Mouse (Mus musculus): ENCODE data around the gene Gemin5. TPM values are rescaled to one million over a fixed set of nuclear protein-coding genes. Genes with fewer than 3 reads are reported as not detected.
"Not testable (repeated sequence)": the region's sequence is repeated elsewhere in the genome, so short reads cannot be mapped to it uniquely, and the experiment has no call there.

The Gemin5 gene
- polyA plus RNA-seq, 1 experiment from 2014 or later = 27.6 TPM

DNA sequence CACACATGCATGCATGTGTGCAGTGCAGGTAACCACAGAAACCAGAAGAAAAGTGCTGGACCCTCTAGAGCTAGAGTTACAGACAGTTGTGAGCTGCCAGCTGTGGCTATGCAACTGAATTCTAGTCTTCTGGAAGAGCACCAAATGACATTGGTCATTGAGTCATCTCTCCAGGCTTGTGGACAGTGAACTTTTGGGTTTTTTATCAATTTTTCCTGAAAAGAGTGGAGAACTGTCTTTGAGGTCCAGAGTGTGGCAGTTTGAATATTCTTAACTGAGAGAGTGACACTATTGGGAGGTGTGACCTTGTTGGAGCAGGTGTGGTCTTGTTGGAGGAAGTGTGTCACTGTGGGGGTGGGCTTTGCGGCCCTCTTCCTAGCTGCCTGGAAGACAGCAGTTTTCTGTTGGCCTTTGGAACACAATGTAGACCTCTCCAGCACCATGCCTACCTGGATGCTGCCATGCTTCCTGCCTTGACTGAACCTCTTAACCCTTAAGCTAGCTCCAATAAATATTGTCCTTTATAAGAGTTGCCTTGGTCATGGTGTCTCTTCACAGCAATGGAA, 42.1 kb upstream of the Gemin5 start:
- Histone ChIP-seq H3K9me3 (ENCODE audit: control insufficient read depth, low read length) (no peaks in the 10 kb centered on the region), H3K9ac (ENCODE audit: low read length) (no peak overlapping the region), H3K4me1 (ENCODE audit: control insufficient read depth, insufficient read depth, low read length) (0 out of 2 replicates have a peak, but pooled peaks cover 8% of the 10 kb centered on the region), H3K4me2 (ENCODE audit: low read depth) (no peak overlapping the region), H3K27me3 (ENCODE audit: control insufficient read depth, insufficient read depth, low read length) (no peaks in the 10 kb centered on the region), H3K4me3 (ENCODE audit: low read depth, low read length) (no peak overlapping the region), H3K36me3 (ENCODE audit: control insufficient read depth, insufficient read depth, low read length) (no peaks in the 10 kb centered on the region), H3K27ac (ENCODE audit: low read depth, low read length) (no peak overlapping the region)
- WGBS = 100% methylated on average over 1 of the region's 1 CpGs
- DNase-seq (ENCODE audit: low spot score) = no peak
- no peak for ATAC-seq (ENCODE audit: insufficient read depth, low FRiP score, low TSS enrichment)

DNA sequence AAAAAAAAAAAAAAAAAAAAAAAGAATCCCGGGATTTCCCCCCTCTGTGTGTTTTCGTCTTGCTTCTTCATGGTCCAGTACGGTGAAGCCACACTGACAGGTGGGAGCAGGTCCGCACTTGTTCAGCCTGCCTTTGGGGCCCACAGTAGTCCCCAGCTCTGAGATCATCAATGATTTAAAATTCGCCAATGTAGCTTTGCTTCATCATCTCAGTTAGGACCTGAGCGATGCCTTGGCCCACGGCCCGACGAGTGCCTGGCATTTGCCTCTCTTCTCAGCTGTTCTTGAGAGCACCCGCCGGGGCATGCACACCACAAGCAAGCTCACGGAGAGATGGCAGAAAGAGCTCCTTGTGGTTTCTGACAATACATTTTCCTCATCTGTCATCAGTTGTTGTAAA, 32.7 kb upstream of the Gemin5 start:
- ATAC-seq (ENCODE audit: insufficient read depth, low FRiP score, low TSS enrichment) (no peak), DNase-seq (ENCODE audit: low spot score) (no peak)
- Histone ChIP-seq H3K27me3 (ENCODE audit: control insufficient read depth, insufficient read depth, low read length) (no peaks in the 10 kb centered on the region), H3K9me3 (ENCODE audit: control insufficient read depth, low read length) (no peaks in the 10 kb centered on the region), H3K9ac (ENCODE audit: low read length) (no peak overlapping the region), H3K27ac (ENCODE audit: low read depth, low read length) (no peak overlapping the region), H3K4me1 (ENCODE audit: control insufficient read depth, insufficient read depth, low read length) (no peaks in the 10 kb centered on the region; the same call in 1 of the 2 replicates), H3K4me2 (ENCODE audit: low read depth) (no peak overlapping the region), H3K4me3 (ENCODE audit: low read depth, low read length) (no peak overlapping the region), H3K36me3 (ENCODE audit: control insufficient read depth, insufficient read depth, low read length) (no peaks in the 10 kb centered on the region)
- WGBS = 86% methylated on average over 12 of the region's 12 CpGs

- ATAC-seq (ENCODE audit: insufficient read depth, low FRiP score, low TSS enrichment) (no peak), DNase-seq (ENCODE audit: low spot score) (no peak)
- H3K9ac ChIP-seq (ENCODE audit: low read length) = no peak overlapping the region
- H3K36me3 ChIP-seq (ENCODE audit: control insufficient read depth, insufficient read depth, low read length) = no peaks in the 10 kb centered on the region
- H3K9me3 ChIP-seq (ENCODE audit: control insufficient read depth, low read length) = no peaks in the 10 kb centered on the region
- no peaks in the 10 kb centered on the region; the same call in 1 of the 2 replicates for H3K4me1 ChIP-seq (ENCODE audit: control insufficient read depth, insufficient read depth, low read length)
- H3K4me2 ChIP-seq (ENCODE audit: low read depth) = no peak overlapping the region
- no peak overlapping the region for H3K27ac ChIP-seq (ENCODE audit: low read depth, low read length)
- WGBS = 89% methylated on average over 4 of the region's 4 CpGs
- H3K4me3 ChIP-seq (ENCODE audit: low read depth, low read length) = no peak overlapping the region
- H3K27me3 ChIP-seq (ENCODE audit: control insufficient read depth, insufficient read depth, low read length) = no peaks in the 10 kb centered on the region
Measured at GRCm38 (mm10) chr11:58200226-58200625, 31.9 kb upstream of the Gemin5 start.

DNA sequence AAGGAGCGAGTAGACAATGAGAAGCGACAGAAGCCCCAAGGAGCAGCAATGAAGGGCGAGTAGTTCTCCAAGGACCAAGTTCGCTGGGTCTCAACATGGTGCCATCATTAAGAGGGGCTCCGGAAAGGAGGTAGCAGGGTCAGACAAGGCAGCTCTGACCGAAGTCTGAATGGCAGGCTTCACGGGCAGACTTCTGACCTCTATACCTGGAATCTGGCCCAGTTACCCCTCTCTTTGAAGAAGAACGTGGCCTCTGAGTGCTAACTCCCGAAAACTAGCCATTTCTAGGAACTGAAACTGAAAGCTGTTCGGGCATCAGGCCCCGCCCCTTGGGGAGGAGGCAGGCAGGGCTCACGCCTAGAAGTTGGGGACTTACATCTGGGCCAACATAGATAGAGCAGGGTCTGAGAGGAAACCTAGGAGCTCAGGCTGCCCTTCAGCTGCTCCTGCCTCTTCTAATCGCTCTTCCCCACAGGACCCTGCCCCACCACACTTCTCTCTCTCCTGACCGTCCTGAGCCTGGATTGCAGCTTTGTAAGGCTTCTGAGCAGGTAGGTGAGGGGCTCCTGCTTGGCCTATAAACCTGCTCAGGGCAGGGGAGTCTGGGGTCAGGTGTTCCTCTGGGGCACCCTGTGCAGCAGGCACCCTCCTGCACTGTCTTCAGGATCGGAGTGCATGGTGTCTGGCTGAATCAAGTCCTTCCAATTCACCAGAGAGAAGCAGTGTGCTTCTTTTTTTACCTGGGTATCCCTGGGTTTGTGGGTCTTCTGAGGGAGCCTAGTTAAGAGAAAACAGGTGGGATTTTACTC, 31.1 kb upstream of the Gemin5 start, which contains the start of the genes Igtp and Irgm2:
Gene Igtp (plus strand): TSS at position 328 of the 809 bp plus-strand sequence.
Gene Irgm2 (plus strand): TSS at position 390 of the 809 bp plus-strand sequence.
- peak within 1 kb of the TSS; percentile 45 for H3K9ac ChIP-seq (ENCODE audit: low read length)
- DNase-seq (ENCODE audit: low spot score) = peak; percentile 64
- 9% methylated on average over 14 of the region's 15 CpGs for WGBS
- not testable (repeated sequence) for H3K4me1 ChIP-seq (ENCODE audit: control insufficient read depth, insufficient read depth, low read length); H3K9me3 ChIP-seq (ENCODE audit: control insufficient read depth, low read length); H3K27ac ChIP-seq (ENCODE audit: low read depth, low read length); ATAC-seq (ENCODE audit: insufficient read depth, low FRiP score, low TSS enrichment); H3K36me3 ChIP-seq (ENCODE audit: control insufficient read depth, insufficient read depth, low read length); H3K27me3 ChIP-seq (ENCODE audit: control insufficient read depth, insufficient read depth, low read length)
- peak within 1 kb of the TSS; percentile 65 for H3K4me2 ChIP-seq (ENCODE audit: low read depth)
- H3K4me3 ChIP-seq (ENCODE audit: low read depth, low read length) = peak within 1 kb of the TSS; percentile 45

- Histone ChIP-seq H3K4me1 (ENCODE audit: control insufficient read depth, insufficient read depth, low read length) (no peaks in the 10 kb centered on the region; the same call in 1 of the 2 replicates), H3K4me3 (ENCODE audit: low read depth, low read length) (no peak overlapping the region; the same call in 1 of the 2 replicates), H3K27ac (ENCODE audit: low read depth, low read length) (no peak overlapping the region), H3K36me3 (ENCODE audit: control insufficient read depth, insufficient read depth, low read length) (no peaks in the 10 kb centered on the region), H3K4me2 (ENCODE audit: low read depth) (peak overlapping the region; percentile 65; the same call in 1 of the 2 replicates), H3K9me3 (ENCODE audit: control insufficient read depth, low read length) (no peaks in the 10 kb centered on the region), H3K27me3 (ENCODE audit: control insufficient read depth, insufficient read depth, low read length) (no peaks in the 10 kb centered on the region), H3K9ac (ENCODE audit: low read length) (no peak overlapping the region)
- ATAC-seq (ENCODE audit: insufficient read depth, low FRiP score, low TSS enrichment) = no peak
- WGBS = 91% methylated on average over 4 of the region's 4 CpGs
- DNase-seq (ENCODE audit: low spot score) = no peak
Measured at GRCm38 (mm10) chr11:58198663-58199062, 30.3 kb upstream of the Gemin5 start.

DNA sequence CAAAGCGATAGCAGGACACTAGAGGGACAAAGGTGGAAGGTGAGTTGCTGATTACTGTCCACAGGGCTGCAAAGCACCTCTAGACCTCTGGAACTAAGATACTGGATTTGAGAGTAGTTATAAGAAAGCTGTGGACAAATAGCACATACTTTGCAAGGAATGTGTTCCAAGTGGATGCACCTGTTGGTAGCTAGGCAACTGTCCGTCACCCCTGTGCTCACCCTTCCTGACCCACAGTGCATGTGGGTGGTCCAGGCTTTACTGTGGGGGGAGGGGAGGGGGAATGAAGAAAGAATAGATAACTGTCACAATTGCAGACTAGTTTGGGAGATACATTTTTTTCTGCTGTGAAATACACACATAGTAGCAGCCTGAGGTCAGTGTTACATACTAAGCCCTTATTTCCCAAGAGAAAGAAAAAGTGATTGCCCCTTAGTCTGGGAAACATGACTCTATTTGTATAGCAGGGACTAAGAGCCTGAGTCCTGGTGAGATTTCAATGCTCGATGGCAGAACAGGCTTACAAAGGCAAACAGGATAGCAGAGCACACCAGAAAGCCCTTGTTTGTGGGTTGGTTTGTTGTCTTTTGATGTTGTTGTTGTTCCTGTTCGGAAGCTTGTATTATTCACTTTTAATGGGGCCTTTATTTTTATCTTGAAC, 25.7 kb upstream of the Gemin5 start:
- no peak for ATAC-seq (ENCODE audit: insufficient read depth, low FRiP score, low TSS enrichment)
- H3K9me3 ChIP-seq (ENCODE audit: control insufficient read depth, low read length) = no peaks in the 10 kb centered on the region
- H3K27ac ChIP-seq (ENCODE audit: low read depth, low read length) = no peak overlapping the region
- no peak overlapping the region for H3K4me2 ChIP-seq (ENCODE audit: low read depth)
- WGBS = 42% methylated on average over 4 of the region's 4 CpGs
- H3K27me3 ChIP-seq (ENCODE audit: control insufficient read depth, insufficient read depth, low read length) = no peaks in the 10 kb centered on the region
- no peaks in the 10 kb centered on the region for H3K36me3 ChIP-seq (ENCODE audit: control insufficient read depth, insufficient read depth, low read length)
- DNase-seq (ENCODE audit: low spot score) = no peak
- no peak overlapping the region for H3K9ac ChIP-seq (ENCODE audit: low read length)
- H3K4me3 ChIP-seq (ENCODE audit: low read depth, low read length) = no peak overlapping the region
- H3K4me1 ChIP-seq (ENCODE audit: control insufficient read depth, insufficient read depth, low read length) = no peaks in the 10 kb centered on the region; the same call in 1 of the 2 replicates

GRCm38 (mm10) chr11:58193326-58193725, 25.0 kb upstream of the Gemin5 start:
- Histone ChIP-seq H3K27ac (ENCODE audit: low read depth, low read length) (no peak overlapping the region), H3K27me3 (ENCODE audit: control insufficient read depth, insufficient read depth, low read length) (no peaks in the 10 kb centered on the region), H3K4me1 (ENCODE audit: control insufficient read depth, insufficient read depth, low read length) (no peaks in the 10 kb centered on the region), H3K4me2 (ENCODE audit: low read depth) (no peak overlapping the region), H3K36me3 (ENCODE audit: control insufficient read depth, insufficient read depth, low read length) (no peaks in the 10 kb centered on the region), H3K9me3 (ENCODE audit: control insufficient read depth, low read length) (no peaks in the 10 kb centered on the region), H3K4me3 (ENCODE audit: low read depth, low read length) (no peak overlapping the region), H3K9ac (ENCODE audit: low read length) (no peak overlapping the region)
- ATAC-seq (ENCODE audit: insufficient read depth, low FRiP score, low TSS enrichment) (no peak), DNase-seq (ENCODE audit: low spot score) (no peak)
- 86% methylated on average over 3 of the region's 3 CpGs for WGBS

DNA sequence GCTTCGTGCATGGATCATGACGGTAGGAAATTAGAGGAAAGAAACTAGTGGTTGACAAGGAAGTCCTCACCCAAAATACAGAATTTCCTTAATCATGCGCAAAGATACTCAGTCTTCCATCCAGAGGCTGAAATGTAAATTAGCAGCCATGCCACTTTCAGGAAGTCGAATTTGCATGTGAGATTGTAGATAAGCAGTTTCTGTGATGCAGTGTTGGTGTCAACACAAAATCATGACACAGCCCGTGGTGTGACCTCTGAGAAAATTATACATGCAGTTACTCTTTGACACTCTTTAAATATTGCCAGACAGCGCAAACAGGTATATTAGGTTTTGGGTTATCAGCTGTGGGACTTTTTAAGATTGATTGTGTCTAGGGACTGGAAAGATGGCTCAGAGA, 21.3 kb upstream of the Gemin5 start:
- ATAC-seq (ENCODE audit: insufficient read depth, low FRiP score, low TSS enrichment) (no peak), DNase-seq (ENCODE audit: low spot score) (no peak)
- H3K4me2 ChIP-seq (ENCODE audit: low read depth) = no peak overlapping the region
- H3K4me3 ChIP-seq (ENCODE audit: low read depth, low read length) = no peak overlapping the region
- H3K4me1 ChIP-seq (ENCODE audit: control insufficient read depth, insufficient read depth, low read length) = no peaks in the 10 kb centered on the region
- H3K36me3 ChIP-seq (ENCODE audit: control insufficient read depth, insufficient read depth, low read length) = no peaks in the 10 kb centered on the region
- H3K27ac ChIP-seq (ENCODE audit: low read depth, low read length) = no peak overlapping the region
- no peaks in the 10 kb centered on the region for H3K9me3 ChIP-seq (ENCODE audit: control insufficient read depth, low read length)
- 96% methylated on average over 6 of the region's 6 CpGs for WGBS
- no peak overlapping the region for H3K9ac ChIP-seq (ENCODE audit: low read length)
- no peaks in the 10 kb centered on the region for H3K27me3 ChIP-seq (ENCODE audit: control insufficient read depth, insufficient read depth, low read length)

All from neural tube, embryonic 11.5 days (tissue).